Mouse (Mus musculus): ENCODE data around the gene Gtf2f2. TPM values are rescaled to one million over a fixed set of nuclear protein-coding genes. Genes with fewer than 3 reads are reported as not detected.

The Gtf2f2 gene
- polyA plus RNA-seq, 1 experiment from 2014 or later = 29.6 TPM

- Histone ChIP-seq H3K27me3 (ENCODE audit: control insufficient read depth, insufficient read depth, low read length) (no peaks in the 10 kb centered on the region), H3K9ac (ENCODE audit: low read length) (no peak overlapping the region), H3K27ac (ENCODE audit: low read length) (no peak overlapping the region), H3K4me2 (ENCODE audit: low read depth, low read length) (no peak overlapping the region), H3K4me3 (replicated peaks; ENCODE audit: low read length) (no peak overlapping the region), H3K4me1 (ENCODE audit: control insufficient read depth, insufficient read depth, low read length) (no peaks in the 10 kb centered on the region), H3K36me3 (ENCODE audit: control insufficient read depth, insufficient read depth, low read length) (no peaks in the 10 kb centered on the region), H3K9me3 (replicated peaks; ENCODE audit: control insufficient read depth, low read length) (no peaks in the 10 kb centered on the region)
- 70% methylated on average over 4 of the region's 4 CpGs for WGBS
- ATAC-seq (ENCODE audit: insufficient read depth, low FRiP score) = no peak
Measured at GRCm38 (mm10) chr14:75985112-75985511, 25.6 kb downstream of the Gtf2f2 start.

DNA sequence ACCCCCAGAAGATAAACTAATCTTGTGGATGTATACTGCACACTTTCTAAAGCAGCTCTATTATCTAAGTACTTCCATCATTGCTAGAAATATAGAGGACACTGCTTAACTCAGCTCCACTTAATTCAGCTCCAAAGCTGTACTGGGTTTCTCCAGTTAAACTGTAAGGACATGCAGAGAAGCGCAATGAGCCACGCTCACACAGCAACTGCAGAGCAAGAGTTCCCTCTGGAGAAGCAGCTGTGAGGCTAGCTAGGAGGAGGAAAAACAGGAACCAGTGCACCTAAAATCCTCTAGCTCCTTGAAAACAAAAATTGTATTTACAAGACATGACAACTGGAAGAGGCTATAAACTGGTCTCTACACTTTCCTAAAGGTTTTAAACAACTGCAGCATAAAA lies 26.8 kb downstream of the Gtf2f2 start:
- 87% methylated on average over 2 of the region's 2 CpGs for WGBS
- Histone ChIP-seq H3K27ac (ENCODE audit: low read length) (no peak overlapping the region), H3K9me3 (replicated peaks; ENCODE audit: control insufficient read depth, low read length) (no peaks in the 10 kb centered on the region), H3K27me3 (ENCODE audit: control insufficient read depth, insufficient read depth, low read length) (no peaks in the 10 kb centered on the region), H3K4me1 (ENCODE audit: control insufficient read depth, insufficient read depth, low read length) (no peaks in the 10 kb centered on the region), H3K36me3 (ENCODE audit: control insufficient read depth, insufficient read depth, low read length) (no peaks in the 10 kb centered on the region), H3K9ac (ENCODE audit: low read length) (no peak overlapping the region), H3K4me2 (ENCODE audit: low read depth, low read length) (no peak overlapping the region), H3K4me3 (replicated peaks; ENCODE audit: low read length) (no peak overlapping the region)
- no peak for ATAC-seq (ENCODE audit: insufficient read depth, low FRiP score)

DNA sequence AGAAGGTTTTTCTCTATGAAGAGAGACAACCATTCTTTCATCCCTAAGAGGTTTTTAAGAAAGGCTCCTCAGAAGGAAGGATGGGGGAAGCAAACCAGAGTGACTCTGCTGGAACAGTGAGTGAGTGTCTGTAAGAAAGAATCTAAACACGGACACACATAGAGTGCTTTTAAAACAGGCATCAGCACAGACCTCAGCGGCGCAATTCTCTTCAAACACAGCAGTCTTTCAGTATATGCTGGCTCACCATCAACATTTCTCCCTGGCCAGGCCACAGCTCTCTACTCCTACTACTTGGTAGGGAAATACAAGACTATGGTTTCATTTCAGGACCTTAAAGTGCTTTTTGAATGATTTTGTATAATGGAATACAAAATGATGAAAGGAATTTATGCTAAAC lies 29.4 kb downstream of the Gtf2f2 start:
- H3K36me3 ChIP-seq (ENCODE audit: control insufficient read depth, insufficient read depth, low read length) = no peaks in the 10 kb centered on the region
- H3K4me2 ChIP-seq (ENCODE audit: low read depth, low read length) = no peak overlapping the region
- no peaks in the 10 kb centered on the region for H3K27me3 ChIP-seq (ENCODE audit: control insufficient read depth, insufficient read depth, low read length)
- no peaks in the 10 kb centered on the region for H3K4me1 ChIP-seq (ENCODE audit: control insufficient read depth, insufficient read depth, low read length)
- H3K27ac ChIP-seq (ENCODE audit: low read length) = no peak overlapping the region
- H3K9ac ChIP-seq (ENCODE audit: low read length) = no peak overlapping the region
- no peak for ATAC-seq (ENCODE audit: insufficient read depth, low FRiP score)
- no peak overlapping the region for H3K4me3 ChIP-seq (replicated peaks; ENCODE audit: low read length)
- WGBS = 96% methylated on average over 3 of the region's 3 CpGs
- H3K9me3 ChIP-seq (replicated peaks; ENCODE audit: control insufficient read depth, low read length) = no peaks in the 10 kb centered on the region

GRCm38 (mm10) chr14:75976107-75976506 lies 34.6 kb downstream of the Gtf2f2 start:
- WGBS = 52% methylated on average over 3 of the region's 3 CpGs
- no peaks in the 10 kb centered on the region for H3K27me3 ChIP-seq (ENCODE audit: control insufficient read depth, insufficient read depth, low read length)
- no peaks in the 10 kb centered on the region for H3K9me3 ChIP-seq (replicated peaks; ENCODE audit: control insufficient read depth, low read length)
- no peaks in the 10 kb centered on the region for H3K36me3 ChIP-seq (ENCODE audit: control insufficient read depth, insufficient read depth, low read length)
- no peak overlapping the region for H3K4me3 ChIP-seq (replicated peaks; ENCODE audit: low read length)
- no peak overlapping the region for H3K9ac ChIP-seq (ENCODE audit: low read length)
- no peak overlapping the region for H3K4me2 ChIP-seq (ENCODE audit: low read depth, low read length)
- H3K4me1 ChIP-seq (ENCODE audit: control insufficient read depth, insufficient read depth, low read length) = peaks cover 1% of the 10 kb centered on the region; the same call in 1 of the 2 replicates
- H3K27ac ChIP-seq (ENCODE audit: low read length) = no peak overlapping the region
- ATAC-seq (ENCODE audit: insufficient read depth, low FRiP score) = no peak

DNA sequence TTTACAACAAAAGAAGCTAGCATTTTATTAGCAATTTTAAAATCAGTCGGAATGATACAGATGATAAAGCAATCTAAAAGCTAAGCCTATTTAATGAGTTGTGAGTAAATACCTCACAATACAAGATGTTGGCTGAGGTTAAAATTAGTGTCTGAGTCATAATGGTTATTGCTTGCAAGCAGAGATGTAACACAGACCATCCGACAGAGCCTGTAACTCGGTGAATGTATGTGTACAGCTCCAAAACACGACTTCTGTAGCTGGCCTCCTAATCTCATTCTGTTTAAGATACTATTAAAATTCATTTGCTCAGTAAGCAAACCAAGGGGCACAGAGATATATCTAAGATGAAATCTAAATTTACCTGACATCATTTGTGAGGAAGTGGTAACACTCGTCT lies 43.4 kb downstream of the Gtf2f2 start:
- Histone ChIP-seq H3K9ac (ENCODE audit: low read length) (no peak overlapping the region), H3K4me3 (replicated peaks; ENCODE audit: low read length) (no peak overlapping the region), H3K4me2 (ENCODE audit: low read depth, low read length) (no peak overlapping the region), H3K27me3 (ENCODE audit: control insufficient read depth, insufficient read depth, low read length) (no peaks in the 10 kb centered on the region), H3K4me1 (ENCODE audit: control insufficient read depth, insufficient read depth, low read length) (peaks cover 5% of the 10 kb centered on the region; the same call in 1 of the 2 replicates), H3K9me3 (replicated peaks; ENCODE audit: control insufficient read depth, low read length) (no peaks in the 10 kb centered on the region), H3K27ac (ENCODE audit: low read length) (no peak overlapping the region), H3K36me3 (ENCODE audit: control insufficient read depth, insufficient read depth, low read length) (no peaks in the 10 kb centered on the region)
- 62% methylated on average over 5 of the region's 5 CpGs for WGBS
- ATAC-seq (ENCODE audit: insufficient read depth, low FRiP score) = no peak

DNA sequence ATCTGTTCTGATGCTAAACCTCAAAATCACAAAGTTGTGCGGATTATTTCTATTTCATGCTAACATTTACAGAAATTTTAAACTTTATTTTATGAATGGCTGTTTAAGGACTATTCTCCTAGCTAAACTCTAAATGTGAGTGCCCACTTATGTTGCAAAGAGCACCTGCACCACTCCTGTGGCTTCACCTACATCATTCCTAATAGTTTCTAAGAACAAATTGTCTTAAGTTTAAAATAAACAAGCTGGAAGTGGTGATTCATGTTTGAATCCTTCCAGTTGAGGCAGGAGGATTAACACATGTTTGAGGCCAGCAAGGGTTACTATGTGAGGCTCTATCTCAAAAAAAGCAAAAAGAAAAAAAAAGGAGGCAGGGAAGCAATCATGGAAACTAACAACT lies 46.2 kb downstream of the Gtf2f2 start:
- no peak overlapping the region for H3K4me2 ChIP-seq (ENCODE audit: low read depth, low read length)
- 64% methylated on average over 1 of the region's 1 CpGs for WGBS
- 0 out of 2 replicates have a peak, but pooled peaks cover 3% of the 10 kb centered on the region for H3K4me1 ChIP-seq (ENCODE audit: control insufficient read depth, insufficient read depth, low read length)
- H3K36me3 ChIP-seq (ENCODE audit: control insufficient read depth, insufficient read depth, low read length) = no peaks in the 10 kb centered on the region
- H3K4me3 ChIP-seq (replicated peaks; ENCODE audit: low read length) = no peak overlapping the region
- no peaks in the 10 kb centered on the region for H3K9me3 ChIP-seq (replicated peaks; ENCODE audit: control insufficient read depth, low read length)
- no peaks in the 10 kb centered on the region for H3K27me3 ChIP-seq (ENCODE audit: control insufficient read depth, insufficient read depth, low read length)
- H3K27ac ChIP-seq (ENCODE audit: low read length) = no peak overlapping the region
- ATAC-seq (ENCODE audit: insufficient read depth, low FRiP score) = no peak
- H3K9ac ChIP-seq (ENCODE audit: low read length) = no peak overlapping the region

DNA sequence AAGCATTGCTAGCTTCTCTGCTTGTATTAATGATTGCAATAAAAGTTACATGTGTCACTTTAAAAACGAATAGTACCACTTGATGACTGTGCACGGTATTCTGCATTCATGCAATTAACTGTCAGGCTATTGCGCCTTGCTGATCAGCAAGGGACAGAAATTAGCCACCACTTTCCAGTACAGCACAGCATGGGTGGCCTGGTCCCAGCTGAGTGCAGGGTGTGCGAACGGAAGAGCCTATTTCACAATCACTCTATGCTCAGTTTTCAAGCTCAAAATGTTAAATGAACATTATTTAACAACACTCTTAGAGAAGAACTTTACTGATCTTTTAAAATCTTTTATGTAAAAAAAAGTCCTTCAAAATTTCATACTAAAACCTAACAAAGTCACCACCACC lies 46.7 kb downstream of the Gtf2f2 start:
- no peak overlapping the region for H3K4me2 ChIP-seq (ENCODE audit: low read depth, low read length)
- no peak overlapping the region for H3K4me3 ChIP-seq (replicated peaks; ENCODE audit: low read length)
- no peak overlapping the region for H3K9ac ChIP-seq (ENCODE audit: low read length)
- no peaks in the 10 kb centered on the region for H3K36me3 ChIP-seq (ENCODE audit: control insufficient read depth, insufficient read depth, low read length)
- H3K27me3 ChIP-seq (ENCODE audit: control insufficient read depth, insufficient read depth, low read length) = no peaks in the 10 kb centered on the region
- no peak for ATAC-seq (ENCODE audit: insufficient read depth, low FRiP score)
- WGBS = 72% methylated on average over 5 of the region's 5 CpGs
- no peaks in the 10 kb centered on the region for H3K9me3 ChIP-seq (replicated peaks; ENCODE audit: control insufficient read depth, low read length)
- no peak overlapping the region for H3K27ac ChIP-seq (ENCODE audit: low read length)
- 0 out of 2 replicates have a peak, but pooled peaks cover 3% of the 10 kb centered on the region for H3K4me1 ChIP-seq (ENCODE audit: control insufficient read depth, insufficient read depth, low read length)

GRCm38 (mm10) chr14:75963215-75963614 lies 47.5 kb downstream of the Gtf2f2 start:
- no peak overlapping the region for H3K4me3 ChIP-seq (replicated peaks; ENCODE audit: low read length)
- H3K9ac ChIP-seq (ENCODE audit: low read length) = no peak overlapping the region
- no peak overlapping the region for H3K4me2 ChIP-seq (ENCODE audit: low read depth, low read length)
- H3K27ac ChIP-seq (ENCODE audit: low read length) = no peak overlapping the region
- H3K27me3 ChIP-seq (ENCODE audit: control insufficient read depth, insufficient read depth, low read length) = no peaks in the 10 kb centered on the region
- no peaks in the 10 kb centered on the region for H3K36me3 ChIP-seq (ENCODE audit: control insufficient read depth, insufficient read depth, low read length)
- 0 out of 2 replicates have a peak, but pooled peaks cover 3% of the 10 kb centered on the region for H3K4me1 ChIP-seq (ENCODE audit: control insufficient read depth, insufficient read depth, low read length)
- H3K9me3 ChIP-seq (replicated peaks; ENCODE audit: control insufficient read depth, low read length) = no peaks in the 10 kb centered on the region
- 62% methylated on average over 5 of the region's 5 CpGs for WGBS
- no peak for ATAC-seq (ENCODE audit: insufficient read depth, low FRiP score)

GRCm38 (mm10) chr14:75962250-75962649 lies 48.4 kb downstream of the Gtf2f2 start:
- no peak overlapping the region for H3K27ac ChIP-seq (ENCODE audit: low read length)
- ATAC-seq (ENCODE audit: insufficient read depth, low FRiP score) = no peak
- no peaks in the 10 kb centered on the region for H3K9me3 ChIP-seq (replicated peaks; ENCODE audit: control insufficient read depth, low read length)
- no peaks in the 10 kb centered on the region for H3K36me3 ChIP-seq (ENCODE audit: control insufficient read depth, insufficient read depth, low read length)
- H3K27me3 ChIP-seq (ENCODE audit: control insufficient read depth, insufficient read depth, low read length) = no peaks in the 10 kb centered on the region
- 0 out of 2 replicates have a peak, but pooled peaks cover 3% of the 10 kb centered on the region for H3K4me1 ChIP-seq (ENCODE audit: control insufficient read depth, insufficient read depth, low read length)
- H3K4me3 ChIP-seq (replicated peaks; ENCODE audit: low read length) = no peak overlapping the region
- no peak overlapping the region for H3K9ac ChIP-seq (ENCODE audit: low read length)
- WGBS = 83% methylated on average over 9 of the region's 9 CpGs
- H3K4me2 ChIP-seq (ENCODE audit: low read depth, low read length) = no peak overlapping the region

DNA sequence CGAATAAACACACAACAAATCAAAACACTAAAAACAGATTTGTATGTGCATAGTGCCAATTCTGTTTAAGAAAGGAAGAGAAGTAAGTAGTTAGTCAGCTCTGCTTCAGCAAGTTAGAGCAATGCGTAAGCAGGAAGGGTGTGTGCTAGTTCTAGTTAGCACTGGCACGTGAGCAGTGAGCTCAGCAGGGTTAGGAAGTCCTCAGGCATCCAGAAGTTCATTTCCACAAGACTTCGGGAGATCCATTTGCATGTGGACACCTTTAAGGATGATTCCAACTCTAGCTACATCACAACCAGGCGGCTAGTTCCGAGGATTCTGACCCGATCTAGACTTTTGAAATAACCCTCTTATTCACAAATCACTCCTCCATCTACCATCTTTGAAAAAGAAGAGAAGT lies 55.9 kb downstream of the Gtf2f2 start, which contains the start of gene Kctd4:
Kctd4 (plus strand) TSS at position 244 of the 400 bp plus-strand sequence.
- Histone ChIP-seq H3K9me3 (replicated peaks; ENCODE audit: control insufficient read depth, low read length) (no peaks in the 10 kb centered on the region), H3K27ac (ENCODE audit: low read length) (no peak within 1 kb of the TSS), H3K36me3 (ENCODE audit: control insufficient read depth, insufficient read depth, low read length) (no peaks in the 10 kb centered on the region), H3K4me3 (replicated peaks; ENCODE audit: low read length) (no peak within 1 kb of the TSS), H3K4me1 (ENCODE audit: control insufficient read depth, insufficient read depth, low read length) (no peaks in the 10 kb centered on the region), H3K27me3 (ENCODE audit: control insufficient read depth, insufficient read depth, low read length) (no peaks in the 10 kb centered on the region), H3K4me2 (ENCODE audit: low read depth, low read length) (no peak within 1 kb of the TSS), H3K9ac (ENCODE audit: low read length) (no peak within 1 kb of the TSS)
- WGBS = 87% methylated on average over 7 of the region's 7 CpGs
- no peak for ATAC-seq (ENCODE audit: insufficient read depth, low FRiP score)

All from stomach, embryonic 16.5 days (tissue).